Mouse (Mus musculus) lung, postnatal 14 days (tissue): ENCODE measurements around the gene Gm5737.
A peak's percentile ranks its signal among the peaks of the same experiment; 100 is the strongest.

Experiments used
- DNase-seq: peaks from one replicate; pipeline ENCODE4 v3.0.0; 2021

The Gm5737 gene

GRCm38 (mm10) chr7:120843037-120843621, 31.0 kb downstream of the Gm5737 start:
- DNase-seq = peak; percentile 82

- DNase-seq = no peak
Observed at GRCm38 (mm10) chr7:120843852-120844435, 31.8 kb downstream of the Gm5737 start.

- DNase-seq = no peak
Observed at GRCm38 (mm10) chr7:120844689-120845088, 32.5 kb downstream of the Gm5737 start.

- no peak for DNase-seq
Observed at GRCm38 (mm10) chr7:120848831-120849512, 36.8 kb downstream of the Gm5737 start.

GRCm38 (mm10) chr7:120850165-120850564, 38.0 kb downstream of the Gm5737 start:
- DNase-seq = no peak

- no peak for DNase-seq
Observed at GRCm38 (mm10) chr7:120859854-120860253, 47.7 kb downstream of the Gm5737 start.

GRCm38 (mm10) chr7:120860799-120861487, 48.8 kb downstream of the Gm5737 start:
- no peak for DNase-seq

- DNase-seq = no peak
Observed at GRCm38 (mm10) chr7:120861488-120862047, 49.4 kb downstream of the Gm5737 start.

GRCm38 (mm10) chr7:120862196-120862595, 50.0 kb downstream of the Gm5737 start:
- no peak for DNase-seq

GRCm38 (mm10) chr7:120862626-120863025, 50.5 kb downstream of the Gm5737 start:
- DNase-seq = no peak

- DNase-seq = no peak
Observed at GRCm38 (mm10) chr7:120863476-120863875, 51.3 kb downstream of the Gm5737 start.

- DNase-seq = peak; percentile 59
Observed at GRCm38 (mm10) chr7:120865100-120865499, 52.9 kb downstream of the Gm5737 start.

- peak; percentile 26 for DNase-seq
Observed at GRCm38 (mm10) chr7:120865832-120866231, 53.7 kb downstream of the Gm5737 start.

- DNase-seq = no peak
Observed at GRCm38 (mm10) chr7:120866684-120867083, 54.5 kb downstream of the Gm5737 start.

GRCm38 (mm10) chr7:120867720-120868119, 55.6 kb downstream of the Gm5737 start:
- DNase-seq = no peak

- DNase-seq = no peak
Observed at GRCm38 (mm10) chr7:120869883-120870282, 57.7 kb downstream of the Gm5737 start.

- DNase-seq = no peak
Observed at GRCm38 (mm10) chr7:120870431-120871008, 58.4 kb downstream of the Gm5737 start.

GRCm38 (mm10) chr7:120873083-120873482, 60.9 kb downstream of the Gm5737 start:
- no peak for DNase-seq

GRCm38 (mm10) chr7:120874021-120874420, 61.9 kb downstream of the Gm5737 start:
- no peak for DNase-seq

GRCm38 (mm10) chr7:120874764-120875539, 62.8 kb downstream of the Gm5737 start:
- DNase-seq = peak; percentile 26

- DNase-seq = no peak
Observed at GRCm38 (mm10) chr7:120875540-120876388, 63.6 kb downstream of the Gm5737 start.
